Mouse (Mus musculus): ENCODE data around the gene Fam160b1.

Fam160b1 gene

DNA sequence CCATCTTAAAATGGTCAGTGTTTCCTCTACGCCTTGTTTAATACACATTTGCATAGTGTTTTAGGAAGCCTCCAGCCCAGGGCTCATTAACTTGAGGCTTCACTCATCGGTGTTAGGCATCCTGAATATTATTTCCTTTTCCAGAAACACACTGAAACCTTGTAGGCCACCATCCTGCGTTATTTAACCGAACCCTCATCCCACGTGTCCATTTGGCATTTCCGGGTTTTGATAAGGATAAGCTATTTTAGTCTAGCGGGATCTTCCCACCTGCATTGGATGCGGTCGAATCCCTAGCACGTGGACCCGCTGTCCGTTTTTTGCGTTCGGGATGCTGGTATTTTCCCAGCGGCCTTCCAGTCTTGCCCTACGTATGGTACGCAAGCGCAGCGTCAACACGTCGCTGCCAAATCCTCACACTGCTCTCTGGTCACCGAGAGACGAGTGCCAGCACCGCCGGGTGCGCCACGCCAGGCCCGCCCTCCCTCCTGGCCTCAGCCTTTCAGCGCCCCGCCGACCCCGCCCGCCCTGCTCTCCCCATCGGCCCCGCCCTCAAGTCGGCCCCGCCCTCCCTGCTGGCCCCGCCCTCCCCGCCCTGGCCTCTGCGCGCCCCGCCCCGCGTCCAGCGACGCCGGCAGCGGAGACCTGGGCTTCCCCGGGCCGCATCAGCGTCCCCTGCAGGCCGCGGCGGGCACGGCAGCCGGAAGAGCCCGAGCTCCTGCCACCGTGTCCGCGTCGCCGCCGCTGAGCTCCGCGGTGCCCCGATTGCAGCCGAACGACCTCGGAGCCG lies at the start of gene Fam160b1:
TSS of gene Fam160b1 (plus strand) at position 340 of the 790 bp plus-strand sequence.
- DNase-seq, result peak; percentile 95

DNA sequence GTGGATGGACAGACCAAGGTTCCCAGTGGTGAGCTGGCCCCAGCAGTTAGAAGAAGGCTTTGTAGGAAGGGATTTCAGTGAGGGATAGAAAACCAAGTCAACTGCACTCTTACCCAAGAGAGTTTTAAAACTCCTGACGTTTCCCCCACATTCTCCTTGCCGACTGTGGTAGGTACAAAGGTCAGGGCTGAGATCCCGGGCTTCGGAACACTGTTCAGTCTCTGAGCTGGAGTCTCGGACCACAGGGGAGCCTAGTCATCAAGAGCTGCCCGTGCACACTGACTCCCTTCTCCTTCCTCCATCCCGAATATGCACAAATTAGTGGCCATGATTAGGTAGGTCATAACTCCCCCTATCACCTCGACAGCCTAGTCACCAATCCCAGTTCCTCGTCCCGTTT lies 47.3 kb upstream of the Fam160b1 start:
- no peak for DNase-seq

DNA sequence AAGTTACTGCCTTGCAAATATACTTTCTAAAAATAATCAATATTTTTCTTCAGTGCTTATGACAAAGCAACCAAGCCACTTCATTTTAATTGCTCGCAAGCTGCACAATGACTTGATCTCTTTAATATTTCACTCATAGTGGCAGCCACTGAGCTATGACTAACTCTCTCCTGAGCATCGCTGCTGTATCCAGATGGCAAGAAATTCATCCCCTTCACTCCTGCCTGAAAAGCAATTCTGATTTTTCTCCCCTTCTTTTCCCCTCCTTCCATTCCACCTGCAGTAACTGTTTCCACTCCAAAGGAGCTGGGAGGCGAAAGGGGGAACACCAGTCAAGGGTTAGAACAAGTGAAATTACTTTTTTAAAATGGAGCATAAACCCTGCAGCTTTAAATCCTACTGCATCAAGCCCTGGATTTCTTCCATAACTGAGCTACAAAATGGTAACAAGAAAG lies 46.6 kb upstream of the Fam160b1 start:
- no peak for DNase-seq

DNA sequence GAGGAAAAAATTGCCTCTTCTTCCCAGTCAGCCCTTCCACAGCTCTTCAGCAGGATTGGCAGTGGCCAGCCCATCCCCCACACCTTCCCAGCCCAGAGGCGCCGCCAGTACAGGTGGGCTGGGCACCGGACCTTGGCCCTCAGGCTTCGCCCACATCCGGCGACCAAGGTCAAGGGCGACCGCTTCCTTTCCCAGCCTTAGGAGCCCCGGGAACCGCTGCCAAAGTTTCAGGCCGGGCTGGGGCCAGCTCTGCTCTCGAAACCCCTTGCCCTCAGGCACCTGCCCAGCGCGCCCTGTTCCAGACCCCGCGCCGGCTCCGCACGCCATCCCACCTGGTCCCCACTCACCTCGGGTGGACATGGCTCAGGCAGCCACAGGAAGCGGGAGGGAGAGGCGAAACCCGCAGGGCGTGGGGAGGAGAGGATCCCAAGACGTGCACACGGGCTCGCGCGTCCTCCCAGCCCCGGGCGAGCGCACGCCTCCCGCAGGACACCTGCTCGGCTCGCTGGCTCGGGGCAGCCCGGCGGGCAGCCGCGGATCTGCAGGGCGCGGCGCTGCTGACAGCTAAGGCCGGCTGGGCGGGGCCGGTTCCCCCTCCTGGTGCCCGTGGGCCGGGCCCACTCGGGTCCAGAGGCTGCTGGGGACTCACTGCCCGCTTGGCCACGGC lies 46.0 kb upstream of the Fam160b1 start, which contains the start of gene Ablim1:
TSS of gene Ablim1 (minus strand) at position 574 of the 667 bp plus-strand sequence.
- peak; percentile 71 for DNase-seq

DNA sequence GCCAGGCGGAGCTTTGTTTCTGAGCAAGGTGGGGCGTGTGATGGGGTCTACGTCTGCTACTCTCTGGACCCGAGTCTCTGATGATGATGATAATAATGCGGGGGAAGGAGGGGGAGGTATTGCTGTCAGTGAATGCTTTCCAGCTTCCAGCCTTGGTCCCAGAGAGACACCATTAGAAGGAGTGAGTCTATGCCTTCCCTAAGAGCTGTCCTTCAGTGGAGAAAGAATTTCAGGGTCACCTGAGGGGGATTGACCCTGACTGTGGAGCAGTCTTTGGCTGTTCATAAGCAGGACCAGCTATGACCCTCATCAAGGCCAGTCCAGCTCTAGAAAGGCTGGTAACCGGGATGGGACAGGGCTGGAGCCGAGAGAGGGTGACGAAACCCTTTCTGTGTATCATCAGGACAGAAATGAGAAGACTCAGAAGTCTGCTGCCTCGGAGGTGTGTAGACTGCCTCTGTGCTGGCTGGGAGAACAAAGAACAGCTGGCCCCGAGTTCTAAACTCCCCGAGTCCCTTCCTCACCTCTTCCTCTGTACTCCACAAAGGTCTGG lies 45.4 kb upstream of the Fam160b1 start:
- DNase-seq, result no peak

DNA sequence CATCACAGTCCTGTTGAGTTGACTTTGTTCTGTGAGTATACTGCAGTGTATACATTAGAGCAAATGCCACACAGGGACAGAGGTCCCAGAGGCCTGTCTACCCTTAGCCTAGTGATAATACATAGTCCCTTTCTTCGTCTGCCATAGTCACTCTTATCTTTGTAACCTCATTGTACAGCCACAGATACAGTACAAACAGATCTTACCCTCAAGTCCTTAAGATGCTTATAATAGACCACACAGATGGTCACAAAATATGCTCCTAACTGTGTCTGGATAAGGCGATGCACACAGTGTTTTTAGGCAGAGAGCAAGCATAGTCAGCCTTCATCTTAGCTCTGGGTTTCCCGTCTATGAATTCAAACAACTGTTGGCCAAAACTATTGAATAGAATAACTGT lies 43.9 kb upstream of the Fam160b1 start:
- no peak for DNase-seq

DNA sequence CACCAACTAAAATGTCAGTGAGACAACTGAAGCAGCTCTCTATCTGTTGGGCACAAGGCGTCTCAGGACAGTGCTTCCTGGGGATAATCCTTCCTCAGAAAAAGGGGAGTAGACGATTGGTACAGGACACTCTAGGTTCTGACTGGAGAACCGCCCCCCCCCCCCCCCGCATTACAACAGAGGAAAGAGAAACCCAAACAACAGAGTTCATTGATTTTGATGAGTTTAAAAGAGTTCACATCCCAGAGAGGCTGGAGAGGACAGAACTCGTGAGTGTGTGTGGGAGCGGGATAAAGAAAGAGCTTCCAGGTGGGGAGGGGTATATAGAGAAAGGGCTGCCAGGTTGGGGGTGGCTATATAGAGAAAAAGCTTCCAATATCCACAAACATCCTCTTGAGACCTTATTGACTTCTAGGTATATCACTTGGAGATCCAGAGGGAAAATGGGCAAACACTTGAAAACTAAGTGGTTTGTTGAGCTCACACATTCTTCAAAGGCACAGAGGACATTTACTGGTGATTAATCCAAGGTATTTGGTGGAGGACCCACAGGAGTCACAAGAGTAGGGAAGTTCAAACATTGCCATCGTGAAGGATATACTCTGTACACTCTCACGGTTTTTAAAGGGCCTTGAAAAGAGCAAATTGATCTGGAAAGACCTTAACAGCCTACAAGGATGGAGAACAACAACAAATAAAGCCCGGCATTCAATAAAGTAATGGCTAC lies 39.7 kb upstream of the Fam160b1 start:
- no peak for DNase-seq

DNA sequence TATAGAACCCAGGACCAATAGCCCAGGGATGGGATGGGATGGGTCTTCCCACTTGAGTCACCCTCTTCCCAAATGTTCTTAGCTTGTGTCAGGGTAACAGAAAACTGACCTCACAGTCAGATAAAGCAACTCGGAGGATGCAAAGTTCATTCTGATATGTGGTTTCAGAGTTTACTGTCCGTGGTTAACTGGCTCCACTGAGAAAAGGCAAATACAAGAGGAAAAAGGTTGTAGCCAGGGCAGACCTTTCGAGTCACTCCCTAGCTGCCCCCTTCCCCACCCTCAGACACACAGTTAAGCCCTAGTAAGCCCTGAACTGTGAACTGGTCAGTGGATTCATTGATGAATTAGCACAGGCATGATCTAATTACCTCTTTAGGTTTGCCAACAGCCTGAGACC lies 38.6 kb upstream of the Fam160b1 start:
- DNase-seq, result no peak

DNA sequence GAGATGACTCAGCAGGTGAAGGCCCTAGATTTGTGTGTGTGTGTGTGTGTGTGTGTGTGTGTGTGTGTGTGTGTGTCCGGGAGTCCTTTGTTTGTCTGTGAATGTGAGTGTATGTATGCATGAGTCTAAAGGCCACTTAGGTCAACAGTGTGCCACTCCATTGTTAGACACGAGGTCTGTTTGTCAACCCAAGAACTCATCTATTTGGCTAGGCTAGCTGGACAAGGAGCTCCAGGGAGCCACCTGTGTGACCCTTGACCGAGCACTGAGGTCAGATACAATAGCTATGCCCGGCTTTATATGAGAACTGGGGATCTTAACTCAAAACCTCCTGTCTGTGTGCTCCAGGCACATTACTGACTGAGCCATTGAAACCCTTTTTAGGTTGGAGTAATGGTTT lies 38.0 kb upstream of the Fam160b1 start:
- no peak for DNase-seq

DNA sequence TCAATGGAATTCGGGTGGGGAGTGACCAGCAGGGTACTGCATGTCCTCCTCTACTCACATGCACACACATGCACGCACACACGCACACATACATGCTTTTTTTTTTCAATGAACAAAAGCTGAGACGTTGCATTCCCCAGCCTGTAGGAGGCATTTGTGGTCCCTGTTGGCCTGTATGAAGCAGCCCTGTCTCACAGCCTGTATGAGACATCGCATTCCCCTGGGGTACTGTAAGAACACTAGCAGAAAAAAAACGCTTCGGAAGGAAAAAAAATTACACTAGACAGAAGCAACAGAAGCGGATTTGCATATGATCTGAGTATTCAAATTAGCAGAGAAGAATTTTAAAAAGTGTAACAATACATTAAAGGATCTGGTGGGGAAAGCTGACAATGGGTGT lies 37.4 kb upstream of the Fam160b1 start:
- DNase-seq, result no peak

DNA sequence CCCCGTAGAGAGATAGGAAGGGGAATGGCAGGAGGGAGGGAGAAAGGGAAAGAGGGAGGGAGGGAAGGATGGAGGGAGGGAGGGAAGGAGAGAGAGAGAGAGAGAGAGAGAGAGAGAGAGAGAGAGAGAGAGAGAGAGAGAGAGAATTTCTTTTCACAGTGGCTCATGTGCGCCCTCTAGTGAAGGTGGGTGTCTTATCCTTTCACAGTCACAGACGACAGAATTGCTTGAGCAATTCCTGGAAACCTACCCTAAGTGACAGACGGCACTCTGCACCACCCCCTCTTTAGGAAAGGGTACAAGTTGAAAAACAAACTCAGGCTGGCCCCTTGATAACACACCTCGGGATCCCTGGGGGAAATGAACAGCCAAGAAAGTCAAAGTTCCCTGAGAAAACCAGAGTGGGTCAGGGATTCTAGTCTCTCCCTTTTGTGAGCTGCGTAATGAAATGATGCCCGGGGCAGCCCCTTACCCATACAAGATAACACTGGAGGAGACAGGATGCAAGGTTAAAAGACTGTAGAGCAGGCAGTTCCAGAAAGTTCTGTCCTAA lies 34.7 kb upstream of the Fam160b1 start:
- peak; percentile 75 for DNase-seq

DNA sequence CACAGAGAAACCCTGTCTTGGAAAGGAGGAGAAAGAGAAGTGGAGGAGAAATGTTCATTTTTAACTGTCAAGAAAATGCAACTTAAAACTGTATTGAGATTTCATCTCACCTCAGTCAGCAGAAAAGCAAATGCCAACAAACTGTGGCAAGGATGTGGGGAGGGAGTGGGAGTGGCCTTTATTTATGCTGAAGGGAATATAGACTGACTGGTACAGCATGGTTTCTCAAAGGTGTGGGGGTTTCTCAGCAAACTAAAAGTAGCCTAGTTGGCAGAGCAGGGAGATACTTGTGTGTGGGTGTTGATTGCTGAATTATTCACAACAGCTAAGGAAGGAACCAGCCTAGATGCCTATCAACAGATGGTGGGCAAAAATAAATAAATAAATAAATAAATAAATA lies 32.8 kb upstream of the Fam160b1 start:
- DNase-seq, result no peak

DNA sequence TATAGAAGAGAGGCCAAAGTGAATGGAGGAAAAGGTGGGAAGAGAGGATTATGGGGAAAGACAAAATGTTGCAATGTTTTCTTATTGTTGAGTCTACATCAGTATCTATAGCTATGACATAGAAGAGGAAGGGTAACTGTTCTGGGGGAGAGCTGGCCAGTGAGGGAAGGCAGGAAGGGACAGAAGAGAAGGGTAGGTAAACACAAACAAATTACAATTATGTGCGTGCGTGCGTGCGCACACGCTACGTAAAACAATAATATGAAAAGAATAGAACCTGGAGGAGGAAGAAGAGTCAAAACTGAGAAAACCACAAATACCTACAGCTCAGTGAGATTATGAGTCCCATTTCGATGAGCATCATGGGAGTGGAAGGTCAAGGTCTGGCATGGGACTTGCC lies 32.2 kb upstream of the Fam160b1 start:
- no peak for DNase-seq

DNA sequence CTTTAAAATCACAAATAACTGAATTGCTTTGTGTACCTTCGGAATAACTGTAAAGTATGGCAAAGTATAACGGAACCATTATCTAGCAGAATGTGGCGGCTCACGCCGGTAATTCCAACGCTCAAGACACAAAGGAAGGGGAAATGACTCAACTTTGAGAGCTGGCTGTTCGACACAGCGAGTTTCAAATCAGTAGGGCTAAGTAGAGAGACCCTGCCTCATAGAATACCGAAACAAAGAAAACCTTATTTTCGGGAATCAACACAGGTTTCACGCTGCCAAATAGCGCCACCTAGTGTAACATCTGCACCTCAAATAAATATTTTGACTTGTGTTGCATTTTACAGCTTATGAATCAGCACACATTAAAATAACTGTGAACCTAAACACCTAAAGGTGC lies 31.7 kb upstream of the Fam160b1 start:
- peak; percentile 51 for DNase-seq

DNA sequence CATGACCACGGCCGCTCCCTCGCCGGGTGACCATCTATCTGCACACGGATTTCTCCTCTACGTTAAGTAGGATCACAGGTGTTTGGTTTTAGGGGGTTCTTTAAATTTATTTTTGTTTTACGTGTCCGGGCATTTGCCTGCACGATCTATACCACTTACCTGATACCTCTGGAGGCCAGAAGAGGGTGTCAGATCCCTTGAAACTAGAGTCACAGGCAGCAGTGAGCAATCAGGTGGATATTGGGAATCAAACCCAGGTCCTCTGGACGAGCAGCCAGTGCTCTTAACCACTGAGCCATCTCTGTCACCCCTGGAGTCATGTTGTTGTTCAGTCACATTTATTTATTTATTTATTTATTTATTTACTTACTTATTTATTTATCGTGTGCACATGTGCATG lies 30.2 kb upstream of the Fam160b1 start:
- DNase-seq, result no peak

DNA sequence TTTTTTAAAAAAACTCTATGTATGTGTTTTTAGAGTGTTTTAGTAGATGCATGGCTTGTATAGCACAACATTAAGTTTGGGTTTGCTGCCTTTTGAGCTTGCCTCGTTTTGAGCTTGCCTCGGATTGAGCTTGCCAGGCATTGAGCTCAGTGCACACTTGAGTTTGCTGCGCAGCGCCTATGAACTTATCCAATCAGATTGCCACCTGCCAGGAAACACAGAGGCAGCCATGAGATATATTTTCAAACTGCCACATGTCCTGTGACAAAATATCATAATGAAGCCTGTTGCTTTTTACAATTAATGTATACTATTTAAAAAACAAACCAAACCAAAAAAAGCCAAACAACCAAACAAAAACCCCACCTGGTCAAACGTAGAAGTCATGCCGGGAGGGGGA lies 29.2 kb upstream of the Fam160b1 start:
- DNase-seq, result no peak

DNA sequence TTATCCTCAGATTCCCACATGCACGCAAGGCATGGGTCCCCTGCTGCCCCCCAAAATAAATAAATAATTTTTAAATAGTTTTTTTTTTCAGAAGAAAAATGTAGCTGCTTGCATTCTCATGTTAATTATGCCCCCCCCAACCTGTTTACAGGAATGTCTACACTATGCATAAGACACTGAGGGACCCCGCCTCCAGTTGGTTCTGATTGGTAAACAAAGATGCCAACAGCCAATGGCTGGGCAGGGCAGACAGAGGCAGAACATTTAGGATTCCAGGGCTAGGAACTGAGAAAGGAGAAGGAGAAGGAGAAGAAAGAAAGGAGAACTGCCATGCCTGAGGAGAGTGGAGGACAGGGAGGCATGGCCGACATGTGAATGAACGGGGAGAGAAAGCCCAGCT lies 27.1 kb upstream of the Fam160b1 start:
- DNase-seq, result no peak

DNA sequence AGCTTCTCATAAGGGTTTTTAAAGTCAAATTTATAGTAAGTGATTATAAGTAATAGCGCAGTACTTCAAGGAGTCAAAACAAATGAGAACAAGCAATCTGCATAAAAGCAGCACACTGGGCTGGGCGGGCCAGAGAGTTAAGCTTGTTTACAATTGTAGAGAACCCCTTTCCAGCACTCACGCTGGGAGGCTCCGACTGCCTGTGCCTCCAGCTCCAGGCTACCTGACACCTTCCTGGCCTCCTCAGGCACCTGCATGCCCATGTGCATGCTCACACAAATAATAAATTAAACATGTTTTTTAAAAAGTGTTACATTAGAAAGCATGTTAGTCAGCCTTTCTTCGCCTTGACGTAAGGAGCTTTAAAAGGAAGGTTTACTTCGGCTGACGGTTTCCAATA lies 25.3 kb upstream of the Fam160b1 start:
- no peak for DNase-seq

DNA sequence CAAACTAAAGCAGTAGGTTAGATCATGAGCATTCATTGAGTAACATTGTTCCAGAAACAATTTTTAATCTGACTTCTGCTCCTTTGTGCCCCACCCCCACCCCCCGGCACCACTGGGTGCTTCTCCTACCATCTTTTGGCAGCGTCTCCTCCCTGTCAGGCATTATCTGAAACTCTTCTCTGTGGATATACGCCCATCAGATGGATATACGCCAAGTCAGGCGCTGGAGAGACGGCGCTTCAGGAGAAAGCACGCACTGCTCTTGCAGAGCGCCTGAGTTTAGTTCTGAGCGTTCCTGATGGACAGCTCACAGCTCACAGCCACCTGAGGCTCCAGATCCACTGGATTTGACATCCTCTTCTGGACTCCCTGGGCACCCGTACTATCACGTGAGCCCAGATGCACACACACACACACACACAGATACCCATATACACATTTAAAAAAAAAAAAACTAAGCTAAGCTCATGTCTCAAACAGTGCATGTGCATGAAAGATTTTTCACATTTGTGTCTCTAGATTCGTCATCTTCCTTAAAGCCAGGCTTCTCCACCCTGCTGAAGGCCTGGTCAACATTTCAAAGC lies 21.1 kb upstream of the Fam160b1 start:
- no peak for DNase-seq

DNA sequence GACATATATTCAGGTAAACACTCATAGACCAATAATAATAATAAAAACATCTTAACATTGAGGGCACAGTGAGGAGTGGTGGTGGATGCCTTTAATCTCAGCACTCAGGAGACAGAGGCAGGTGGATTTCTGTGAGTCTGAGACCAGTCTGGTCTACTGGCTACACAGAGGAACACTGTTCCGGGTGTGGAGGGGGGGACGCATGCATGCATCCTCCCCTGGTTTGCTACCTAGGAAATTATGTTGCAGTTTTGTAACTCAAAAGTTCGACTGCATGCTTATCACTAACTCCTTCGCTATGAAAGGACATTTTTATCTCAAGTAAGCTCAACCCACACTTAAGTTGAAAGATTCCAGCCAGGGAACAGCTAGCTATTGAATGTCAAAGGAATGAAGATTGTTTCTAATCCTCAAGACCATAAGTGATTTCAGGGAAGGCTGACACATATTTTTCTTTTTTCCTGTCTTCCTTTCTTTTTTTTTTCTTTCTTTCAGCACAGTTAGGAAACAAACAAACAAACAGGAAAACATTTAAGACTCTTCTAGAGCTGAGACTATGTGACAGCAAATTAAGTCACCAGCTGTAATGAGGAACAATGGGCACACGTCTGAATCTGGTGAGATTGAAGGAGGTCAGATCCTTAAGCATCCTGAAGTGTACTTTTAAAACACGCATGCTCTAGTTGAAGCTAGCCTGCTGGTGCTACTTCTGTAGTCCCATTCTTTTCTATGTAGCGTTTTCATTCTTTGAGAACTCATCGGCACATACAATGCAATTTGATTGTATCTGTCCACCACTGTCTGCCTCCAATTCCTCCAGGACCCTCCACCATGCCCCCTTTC lies 19.4 kb upstream of the Fam160b1 start:
- DNase-seq, result no peak

DNA sequence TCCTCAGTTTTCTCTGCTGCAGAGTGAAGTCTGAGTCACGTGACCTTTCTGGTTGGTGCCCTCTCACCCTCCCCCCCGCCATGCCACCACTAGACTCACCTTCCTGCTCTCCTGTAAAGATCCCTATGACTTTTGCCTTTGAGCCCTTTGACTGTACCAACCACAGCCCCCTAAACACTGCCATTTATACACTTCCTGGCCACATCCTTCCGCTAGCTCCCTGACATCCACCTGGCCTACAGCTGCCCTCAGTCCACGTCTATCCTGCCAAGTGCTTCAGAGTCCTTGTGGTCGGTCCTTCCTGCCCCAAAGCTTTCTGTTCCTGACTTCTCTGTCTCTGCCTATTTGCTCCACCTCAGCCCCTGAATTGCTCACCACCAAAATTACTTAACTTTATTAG lies 16.6 kb upstream of the Fam160b1 start:
- DNase-seq, result no peak

DNA sequence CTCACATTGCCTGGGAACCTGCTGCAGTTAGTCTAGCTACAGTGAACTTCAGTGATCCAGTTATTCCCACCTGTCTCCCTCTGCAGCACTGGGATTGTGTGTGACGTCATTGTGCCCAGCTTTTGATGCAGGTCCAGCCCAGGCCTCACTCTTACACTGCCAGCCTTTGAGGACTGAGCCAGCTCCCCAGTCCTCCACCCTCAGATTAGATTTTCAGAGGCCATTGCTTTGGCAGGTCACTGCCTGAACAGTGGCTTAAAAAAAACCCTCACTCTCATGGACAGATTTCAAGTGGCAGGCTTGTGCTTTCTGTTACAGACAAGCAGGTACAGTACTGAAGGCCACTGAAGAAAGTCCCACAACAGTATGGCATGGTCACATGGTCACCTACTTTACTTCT lies 15.8 kb upstream of the Fam160b1 start:
- no peak for DNase-seq
